Mouse (Mus musculus) limb, embryonic 12.5 days (tissue): ENCODE measurements around the gene Rrnad1. TPM values are rescaled to one million over a fixed set of nuclear protein-coding genes. Genes with fewer than 3 reads are reported as not detected.
A peak's percentile ranks its signal among the peaks of the same experiment; 100 is the strongest.

Experiments used
- ATAC-seq: fragments of 200-750 bp; cut with Nextera tagmentation; 2 replicates; pipeline ENCODE4 v1.8.0; 2017; ENCODE audit warnings: low read depth, moderate TSS enrichment; ENCODE audit not compliant: insufficient number of reproducible peaks, insufficient read depth, low FRiP score, low TSS enrichment
- H3K27ac ChIP-seq: fragments of 300-500 bp; sonication (generic); 2 replicates; pipeline ENCODE4 v1.5.1; 2016; ENCODE audit warnings: mild to moderate bottlenecking, moderate library complexity
- H3K27me3 ChIP-seq: fragments of 300-500 bp; sonication (generic); 2 replicates; pipeline ENCODE4 v1.6.1; 2016; ENCODE audit warnings: mild to moderate bottlenecking, moderate library complexity
- H3K36me3 ChIP-seq: fragments of 300-500 bp; sonication (generic); 2 replicates; pipeline ENCODE4 v1.6.1; 2016; ENCODE audit warnings: mild to moderate bottlenecking, moderate library complexity
- H3K4me1 ChIP-seq: fragments of 300-500 bp; sonication (generic); replicated peaks from 2 replicates; pipeline ENCODE4 v1.6.1; 2016
- H3K4me2 ChIP-seq: fragments of 300-500 bp; sonication (generic); 2 replicates; pipeline ENCODE4 v1.6.1; 2016; ENCODE audit warnings: mild to moderate bottlenecking, moderate library complexity
- H3K4me3 ChIP-seq: fragments of 300-500 bp; sonication (generic); replicated peaks from 2 replicates; pipeline ENCODE4 v1.5.1; 2016; ENCODE audit warnings: mild to moderate bottlenecking
- H3K9ac ChIP-seq: fragments of 300-500 bp; sonication (generic); replicated peaks from 2 replicates; pipeline ENCODE4 v1.6.1; 2016; ENCODE audit warnings: mild to moderate bottlenecking, moderate library complexity
- H3K9me3 ChIP-seq: fragments of 300-500 bp; sonication (generic); 2 replicates; pipeline ENCODE4 v1.6.1; 2016; ENCODE audit warnings: mild to moderate bottlenecking, moderate library complexity
- WGBS: fragments of 180-500 bp; shearing (Covaris S2); methylation state at CpG from one replicate; pipeline ENCODE4 v1.1.7; 2016; 5-methylcytosine and 5-hydroxymethylcytosine counted together
- polyA plus RNA-seq: library from polyadenylated mRNA; unstranded; fragments of >200 nt; fragmentation: Nextera tagmentation; extraction: Ambion mirVana; gene quantifications from 2 replicates; pipeline ENCODE4 v1.2.1, GENCODE M21; 2016

Gene Rrnad1
- polyA plus RNA-seq, 1 experiment from 2014 or later: 22.4 TPM

DNA sequence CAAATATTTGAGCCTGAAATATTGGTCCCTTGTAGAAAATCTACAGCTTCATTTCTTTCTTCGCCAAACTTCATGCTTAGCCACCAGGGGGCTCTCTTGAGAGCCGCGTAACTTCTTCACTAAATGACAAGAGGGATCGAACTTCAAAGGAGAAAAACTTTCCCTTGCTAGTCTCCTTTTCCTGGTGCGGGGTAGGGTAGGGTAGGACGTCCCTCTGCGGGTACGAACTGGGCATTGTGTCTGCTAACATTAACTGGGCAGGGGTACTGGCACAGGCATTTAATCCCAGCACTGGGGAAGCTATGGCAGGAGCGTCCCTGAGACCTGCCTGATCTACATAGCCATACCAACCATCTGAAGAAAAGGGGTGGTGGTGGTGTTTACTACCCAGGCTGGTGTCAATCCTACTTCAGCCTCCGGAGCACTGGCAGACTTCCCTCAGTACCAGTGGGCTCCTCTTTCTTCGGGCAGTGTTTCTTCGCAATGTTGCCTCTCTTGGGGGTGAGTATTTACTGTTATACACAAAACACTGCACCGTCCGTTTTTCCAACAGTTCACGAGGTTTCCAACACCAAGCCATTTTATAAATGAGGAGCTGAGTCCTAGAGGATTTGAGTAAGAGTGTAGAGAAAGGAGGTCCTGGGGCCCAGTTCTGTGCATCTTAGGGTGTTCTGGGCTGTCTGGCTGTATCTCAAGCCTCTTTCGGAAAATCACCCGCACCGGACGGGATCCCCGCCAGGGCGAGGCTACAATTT is 39.8 kb upstream of the Rrnad1 start:
- no peak for ATAC-seq
- peak overlapping the region; percentile 53 for H3K4me3 ChIP-seq
- 1% methylated on average over 21 of the region's 21 CpGs for WGBS
- H3K36me3 ChIP-seq: no peaks in the 10 kb centered on the region; the same call in 1 of the 2 replicates
- peaks cover 50% of the 10 kb centered on the region for H3K27me3 ChIP-seq
- peaks cover 48% of the 10 kb centered on the region for H3K4me1 ChIP-seq
- no peaks in the 10 kb centered on the region for H3K9me3 ChIP-seq
- peak overlapping the region; percentile 94 for H3K4me2 ChIP-seq
- H3K9ac ChIP-seq: peak overlapping the region; percentile 65; the same call in 1 of the 2 replicates
- 0 out of 2 replicates have a peak overlapping the region, but pooled peaks have one; percentile 7 for H3K27ac ChIP-seq

DNA sequence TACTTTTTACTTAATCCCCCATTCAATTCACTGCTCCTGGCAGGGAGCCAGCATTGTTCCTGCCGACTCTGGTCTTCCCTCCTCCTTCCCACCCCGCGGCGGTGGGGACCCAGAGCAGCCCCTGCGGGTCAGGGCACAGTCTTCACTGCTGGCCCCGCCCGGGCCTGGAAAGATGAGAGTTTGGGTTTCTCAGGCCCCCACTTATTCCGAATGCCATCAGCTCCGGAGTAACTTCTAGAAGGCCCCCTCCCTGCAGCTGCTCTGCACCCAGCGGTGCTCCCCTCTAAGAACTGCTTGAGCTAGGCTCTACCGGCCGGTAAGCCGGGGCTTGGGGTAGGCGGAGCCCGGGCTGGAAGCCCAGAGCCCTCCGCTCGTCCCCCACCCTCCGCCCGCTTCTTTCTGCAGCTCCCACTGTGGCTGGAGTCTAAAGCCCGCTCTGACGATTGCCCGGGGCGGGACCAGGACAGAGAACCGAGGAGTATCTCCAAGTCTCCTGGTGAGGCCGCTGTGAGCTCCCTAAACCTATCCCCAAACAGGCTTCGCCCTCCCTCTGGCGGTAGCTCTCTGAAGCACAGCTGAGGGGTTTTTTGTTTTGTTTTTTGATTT is 30.2 kb upstream of the Rrnad1 start:
- H3K36me3 ChIP-seq: no peaks in the 10 kb centered on the region
- ATAC-seq: peak; percentile 97
- under 1% methylated on average over 27 of the region's 27 CpGs for WGBS
- peaks cover 27% of the 10 kb centered on the region for H3K4me1 ChIP-seq
- peak overlapping the region; percentile 98 for H3K27ac ChIP-seq
- 0 out of 2 replicates have a peak, but pooled peaks cover 2% of the 10 kb centered on the region for H3K27me3 ChIP-seq
- peak overlapping the region; percentile 59 for H3K9ac ChIP-seq
- H3K9me3 ChIP-seq: no peaks in the 10 kb centered on the region
- H3K4me2 ChIP-seq: peak overlapping the region; percentile 57
- H3K4me3 ChIP-seq: peak overlapping the region; percentile 38

DNA sequence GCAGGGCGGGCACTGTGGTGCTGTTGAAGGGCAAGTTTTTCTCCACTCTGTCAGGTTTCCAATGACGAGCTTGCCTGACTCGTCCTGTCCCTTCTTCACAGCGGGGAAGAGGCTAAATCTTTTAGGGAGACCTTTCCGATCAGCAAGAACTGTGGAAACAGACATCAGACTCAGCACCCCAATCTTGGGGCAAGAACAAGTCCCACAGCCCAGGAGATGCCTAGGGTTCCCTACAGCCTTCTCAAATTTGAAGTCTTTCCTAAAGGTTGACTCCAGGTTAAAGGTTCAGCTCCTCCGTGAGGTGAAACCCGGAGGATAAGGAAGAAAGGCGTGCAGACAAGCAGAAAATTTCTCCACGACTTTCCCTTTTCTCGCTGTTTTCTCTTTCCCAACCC is 29.7 kb upstream of the Rrnad1 start:
- Histone ChIP-seq H3K36me3 (0 out of 2 replicates have a peak, but pooled peaks cover 2% of the 10 kb centered on the region), H3K4me1 (peaks cover 27% of the 10 kb centered on the region), H3K27ac (peak overlapping the region; percentile 98), H3K4me2 (peak overlapping the region; percentile 57), H3K9me3 (no peaks in the 10 kb centered on the region), H3K9ac (peak overlapping the region; percentile 59), H3K4me3 (peak overlapping the region; percentile 38), H3K27me3 (0 out of 2 replicates have a peak, but pooled peaks cover 2% of the 10 kb centered on the region)
- ATAC-seq: no peak
- 9% methylated on average over 10 of the region's 10 CpGs for whole genome bisulfite sequencing

DNA sequence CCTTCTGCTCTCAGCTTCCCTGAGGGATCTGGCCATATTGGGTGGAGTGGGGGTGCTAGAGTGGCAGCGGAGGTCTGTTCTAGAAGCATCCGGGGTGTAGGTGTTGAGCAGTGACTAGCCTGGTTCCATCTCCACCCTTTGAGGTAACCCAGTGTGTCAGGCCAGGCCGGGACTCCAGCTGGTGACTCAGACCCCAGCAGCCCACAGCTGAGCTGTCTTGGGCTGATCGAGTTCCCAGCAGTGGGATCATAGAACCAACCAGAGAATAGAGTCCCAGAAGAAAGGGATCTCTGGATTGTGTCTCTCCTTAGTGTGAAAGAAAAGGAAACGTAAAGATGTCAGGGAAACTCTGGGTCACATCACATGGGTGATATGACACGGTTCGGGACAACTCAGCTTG is 28.9 kb upstream of the Rrnad1 start:
- Histone ChIP-seq H3K9ac (no peak overlapping the region), H3K9me3 (no peaks in the 10 kb centered on the region), H3K27ac (peak overlapping the region; percentile 98), H3K27me3 (0 out of 2 replicates have a peak, but pooled peaks cover 2% of the 10 kb centered on the region), H3K4me1 (peaks cover 27% of the 10 kb centered on the region), H3K36me3 (peaks cover 10% of the 10 kb centered on the region), H3K4me3 (no peak overlapping the region), H3K4me2 (no peak overlapping the region)
- 59% methylated on average over 7 of the region's 7 CpGs for WGBS
- ATAC-seq: no peak

GRCm38 (mm10) chr3:87958967-87959366 is 28.4 kb upstream of the Rrnad1 start:
- WGBS: 41% methylated on average over 1 of the region's 1 CpGs
- Histone ChIP-seq H3K27ac (peak overlapping the region; percentile 98), H3K27me3 (0 out of 2 replicates have a peak, but pooled peaks cover 2% of the 10 kb centered on the region), H3K9me3 (no peaks in the 10 kb centered on the region), H3K4me1 (peaks cover 27% of the 10 kb centered on the region), H3K4me3 (no peak overlapping the region), H3K4me2 (no peak overlapping the region), H3K9ac (no peak overlapping the region; the same call in 1 of the 2 replicates), H3K36me3 (peaks cover 14% of the 10 kb centered on the region)
- no peak for ATAC-seq

DNA sequence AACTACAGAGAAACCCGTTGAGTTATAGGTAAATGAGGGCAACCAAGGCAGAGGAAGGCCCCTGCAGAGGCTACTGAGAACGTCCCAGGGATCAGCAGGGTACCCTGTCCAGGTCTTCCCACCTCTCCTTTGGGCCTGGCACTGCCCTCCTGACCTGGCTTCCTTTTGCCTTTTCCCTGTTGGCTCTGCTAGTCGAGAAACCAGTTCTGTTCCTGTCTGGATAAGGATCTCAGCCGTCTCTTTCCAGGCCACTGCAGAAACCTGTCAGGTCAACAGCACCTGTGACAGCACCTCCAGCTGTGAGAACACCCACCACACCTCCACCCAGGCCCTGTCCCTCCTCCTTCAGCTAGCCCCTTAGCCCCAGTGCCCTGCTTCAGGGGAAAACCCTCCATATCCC is 28.0 kb upstream of the Rrnad1 start:
- no peaks in the 10 kb centered on the region for H3K9me3 ChIP-seq
- no peak for ATAC-seq
- peaks cover 27% of the 10 kb centered on the region for H3K4me1 ChIP-seq
- peak overlapping the region; percentile 47; the same call in 1 of the 2 replicates for H3K27ac ChIP-seq
- peaks cover 19% of the 10 kb centered on the region for H3K36me3 ChIP-seq
- 0 out of 2 replicates have a peak, but pooled peaks cover 2% of the 10 kb centered on the region for H3K27me3 ChIP-seq
- no peak overlapping the region; the same call in 1 of the 2 replicates for H3K9ac ChIP-seq
- 10% methylated on average over 4 of the region's 4 CpGs for WGBS
- H3K4me3 ChIP-seq: no peak overlapping the region
- no peak overlapping the region for H3K4me2 ChIP-seq

- ATAC-seq: no peak
- Histone ChIP-seq H3K4me1 (peaks cover 28% of the 10 kb centered on the region), H3K36me3 (peaks cover 23% of the 10 kb centered on the region), H3K27ac (peak overlapping the region; percentile 47; the same call in 1 of the 2 replicates), H3K27me3 (0 out of 2 replicates have a peak, but pooled peaks cover 2% of the 10 kb centered on the region), H3K4me2 (no peak overlapping the region), H3K4me3 (no peak overlapping the region), H3K9ac (no peak overlapping the region; the same call in 1 of the 2 replicates), H3K9me3 (no peaks in the 10 kb centered on the region)
- WGBS: 0% methylated on average over 1 of the region's 1 CpGs
Measured at GRCm38 (mm10) chr3:87958056-87958455, 27.5 kb upstream of the Rrnad1 start.

GRCm38 (mm10) chr3:87952440-87952839 is 21.9 kb upstream of the Rrnad1 start:
- 8% methylated on average over 5 of the region's 5 CpGs for WGBS
- no peaks in the 10 kb centered on the region for H3K9me3 ChIP-seq
- H3K4me1 ChIP-seq: peaks cover 46% of the 10 kb centered on the region
- peak overlapping the region; percentile 51 for H3K9ac ChIP-seq
- ATAC-seq: peak; percentile 12; the same call in 1 of the 2 replicates
- peak overlapping the region; percentile 79 for H3K27ac ChIP-seq
- peak overlapping the region; percentile 82 for H3K4me2 ChIP-seq
- H3K36me3 ChIP-seq: peaks cover 37% of the 10 kb centered on the region
- peak overlapping the region; percentile 68 for H3K4me3 ChIP-seq
- H3K27me3 ChIP-seq: no peaks in the 10 kb centered on the region

DNA sequence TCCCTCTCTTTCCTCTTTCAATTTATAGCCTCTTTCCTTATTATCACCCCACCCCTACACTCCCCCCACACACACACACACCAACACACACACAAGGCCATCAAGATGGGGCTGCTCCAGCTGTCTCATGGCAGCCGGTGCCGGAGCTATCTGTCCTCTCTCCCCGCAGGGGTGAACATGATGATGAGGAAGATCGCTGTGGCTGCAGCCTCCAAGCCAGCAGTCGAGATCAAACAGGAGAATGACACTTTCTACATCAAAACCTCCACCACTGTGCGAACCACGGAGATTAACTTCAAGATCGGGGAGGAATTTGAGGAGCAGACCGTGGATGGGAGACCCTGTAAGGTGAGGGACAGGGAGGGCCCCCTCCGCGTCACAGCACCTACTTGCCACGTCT is 21.4 kb upstream of the Rrnad1 start:
- no peak for ATAC-seq
- H3K27ac ChIP-seq: peak overlapping the region; percentile 79
- H3K9me3 ChIP-seq: no peaks in the 10 kb centered on the region
- H3K4me2 ChIP-seq: peak overlapping the region; percentile 82
- peaks cover 37% of the 10 kb centered on the region for H3K36me3 ChIP-seq
- peaks cover 51% of the 10 kb centered on the region for H3K4me1 ChIP-seq
- peak overlapping the region; percentile 68 for H3K4me3 ChIP-seq
- no peaks in the 10 kb centered on the region for H3K27me3 ChIP-seq
- WGBS: 16% methylated on average over 12 of the region's 12 CpGs
- peak overlapping the region; percentile 51 for H3K9ac ChIP-seq

GRCm38 (mm10) chr3:87949955-87950515 is 19.5 kb upstream of the Rrnad1 start:
- peaks cover 34% of the 10 kb centered on the region for H3K36me3 ChIP-seq
- peaks cover 70% of the 10 kb centered on the region for H3K4me1 ChIP-seq
- ATAC-seq: no peak
- no peaks in the 10 kb centered on the region for H3K9me3 ChIP-seq
- WGBS: 3% methylated on average over 13 of the region's 13 CpGs
- H3K9ac ChIP-seq: peak overlapping the region; percentile 78
- H3K4me3 ChIP-seq: peak overlapping the region; percentile 68
- H3K27ac ChIP-seq: peak overlapping the region; percentile 96
- H3K27me3 ChIP-seq: no peaks in the 10 kb centered on the region
- H3K4me2 ChIP-seq: peak overlapping the region; percentile 82
